Mouse (Mus musculus) urinary bladder, postnatal 14 days (tissue): ENCODE measurements around the gene Ddx19a.
"Not testable (repeated sequence)": the region's sequence is repeated elsewhere in the genome, so short reads cannot be mapped to it uniquely, and the experiment has no call there.

Experiments used
- DNase-seq: peaks from one replicate; pipeline ENCODE4 v3.0.0; 2021; ENCODE audit warnings: low spot score

The Ddx19a gene

GRCm38 (mm10) chr8:110969910-110970770 is 27.5 kb downstream of the Ddx19a start:
- DNase-seq: peak; percentile 88

GRCm38 (mm10) chr8:110967326-110967725 is 30.3 kb downstream of the Ddx19a start:
- no peak for DNase-seq

- DNase-seq: no peak
Observed at GRCm38 (mm10) chr8:110966586-110966985, 31.0 kb downstream of the Ddx19a start.

GRCm38 (mm10) chr8:110965594-110965993 is 32.0 kb downstream of the Ddx19a start:
- peak; percentile 69 for DNase-seq

- DNase-seq: no peak
Observed at GRCm38 (mm10) chr8:110964666-110965065, 32.9 kb downstream of the Ddx19a start.

- no peak for DNase-seq
Observed at GRCm38 (mm10) chr8:110963051-110963450, 34.5 kb downstream of the Ddx19a start.

- no peak for DNase-seq
Observed at GRCm38 (mm10) chr8:110959906-110960305, 37.7 kb downstream of the Ddx19a start.

- DNase-seq: no peak
Observed at GRCm38 (mm10) chr8:110959071-110959780, 38.4 kb downstream of the Ddx19a start.

- not testable (repeated sequence) for DNase-seq
Observed at GRCm38 (mm10) chr8:110958553-110958952, 39.0 kb downstream of the Ddx19a start.

GRCm38 (mm10) chr8:110958135-110958534 is 39.5 kb downstream of the Ddx19a start:
- no peak for DNase-seq

- DNase-seq: no peak
Observed at GRCm38 (mm10) chr8:110957471-110957870, 40.1 kb downstream of the Ddx19a start.

- DNase-seq: no peak
Observed at GRCm38 (mm10) chr8:110956619-110957450, 40.8 kb downstream of the Ddx19a start.

GRCm38 (mm10) chr8:110954776-110955175 is 42.8 kb downstream of the Ddx19a start:
- DNase-seq: no peak

GRCm38 (mm10) chr8:110950065-110950484 is 47.5 kb downstream of the Ddx19a start:
- no peak for DNase-seq

GRCm38 (mm10) chr8:110945716-110946115 is 51.9 kb downstream of the Ddx19a start:
- DNase-seq: no peak

- DNase-seq: no peak
Observed at GRCm38 (mm10) chr8:110944276-110944876, 53.2 kb downstream of the Ddx19a start.

GRCm38 (mm10) chr8:110941453-110941948 is 56.1 kb downstream of the Ddx19a start:
- peak; percentile 90 for DNase-seq

- no peak for DNase-seq
Observed at GRCm38 (mm10) chr8:110940682-110941452, 56.7 kb downstream of the Ddx19a start.

GRCm38 (mm10) chr8:110938882-110939589 is 58.6 kb downstream of the Ddx19a start:
- peak; percentile 33 for DNase-seq

GRCm38 (mm10) chr8:110936217-110936616 is 61.4 kb downstream of the Ddx19a start:
- no peak for DNase-seq
